Mouse (Mus musculus): ENCODE data around the gene Nle1.

- TF ChIP-seq POLR2AphosphoS2 (IDR thresholded peaks at IDR 0.05; ENCODE audit: insufficient read length, low read depth) (no peak), POLR2A (IDR thresholded peaks at IDR 0.05; ENCODE audit: insufficient read length, low read depth) (no peak), CEBPB (IDR thresholded peaks at IDR 0.05; ENCODE audit: insufficient read depth, poor library complexity, severe bottlenecking) (no peak), SRF (IDR thresholded peaks at IDR 0.05; ENCODE audit: control insufficient read depth, insufficient read length, low read depth) (no peak), MAX (IDR thresholded peaks at IDR 0.05; ENCODE audit: low read depth) (no peak), USF1 (IDR thresholded peaks at IDR 0.05; ENCODE audit: low read depth) (no peak), MYOG (IDR thresholded peaks at IDR 0.05; ENCODE audit: control insufficient read depth in 1 of 3, insufficient read depth in 1 of 3, insufficient read length in 2 of 3, low read depth in 2 of 3) (no peak), E2F4 (IDR thresholded peaks at IDR 0.05; ENCODE audit: insufficient read depth) (no peak), MYOD1 (IDR thresholded peaks at IDR 0.05; ENCODE audit: control insufficient read depth in 1 of 3, insufficient read length in 2 of 3, low read depth in 2 of 3) (no peak), TCF12 (IDR thresholded peaks at IDR 0.05; ENCODE audit: insufficient read depth, poor library complexity, severe bottlenecking) (no peak)
Observed at GRCm38 (mm10) chr11:82862638-82863037, 45.6 kb downstream of the Nle1 start.
